Mouse (Mus musculus) left cerebral cortex, postnatal 10 days (tissue): ENCODE measurements around the gene Cib1. TPM values are rescaled to one million over a fixed set of nuclear protein-coding genes. Genes with fewer than 3 reads are reported as not detected.

ENCODE experiments used
- DNase-seq, 2 experiments: peaks; one replicate each; pipeline ENCODE4 v3.0.0; 2021 to 2022; ENCODE audit warnings: low spot score in 2 of 2, mixed read lengths in 1 of 2; ENCODE audit errors: extremely low spot score in 1 of 2
- intact Hi-C: fragments of 180-260 bp; cut with DNase I; formaldehyde crosslinking; loops from one replicate; pipeline ENCODE4 v1.15.1; 2025
- total RNA-seq, 2 experiments: library from RNA; stranded (reverse); gene quantifications; 2 replicates each; pipeline ENCODE4 v1.2.3; 2021

Cib1 gene
- 10 to 100 TPM; 19.4 to 21.2 TPM for total RNA-seq

DNA sequence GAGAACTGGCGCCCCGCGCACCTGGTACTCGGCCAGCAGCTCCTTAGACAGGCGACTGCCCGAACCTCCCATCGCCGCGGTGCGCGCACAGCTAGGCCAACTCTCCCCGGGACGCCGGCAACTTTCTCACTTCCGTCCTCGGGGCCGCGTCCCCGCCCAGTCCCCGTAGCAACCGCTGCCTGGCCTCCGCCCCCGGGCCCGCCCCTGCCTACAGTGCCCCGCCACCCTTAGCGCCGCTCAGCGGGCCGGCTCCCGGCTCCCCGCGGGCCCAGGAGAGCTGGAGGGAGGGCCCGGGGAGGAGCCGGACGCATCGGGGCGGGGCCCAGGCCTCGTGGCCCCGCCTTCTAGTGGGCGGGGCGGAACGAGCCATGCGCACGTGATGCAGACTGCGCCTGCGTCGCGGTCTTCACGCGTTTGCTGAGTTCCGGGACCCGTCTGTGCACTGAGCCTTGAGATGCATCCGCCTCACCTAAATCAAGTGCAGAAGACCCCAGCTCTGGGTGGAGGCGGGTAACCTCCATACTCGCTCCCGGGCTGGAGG is at the start of gene Cib1, which contains the start of gene Gdpgp1:
TSS of gene Cib1 (minus strand) at position 325 of the 541 bp plus-strand sequence.
TSS of gene Gdpgp1 (plus strand) at position 377 of the 541 bp plus-strand sequence.
- intact Hi-C loops, result no loop called here
- peak; percentile 92 to 96 for DNase-seq

DNA sequence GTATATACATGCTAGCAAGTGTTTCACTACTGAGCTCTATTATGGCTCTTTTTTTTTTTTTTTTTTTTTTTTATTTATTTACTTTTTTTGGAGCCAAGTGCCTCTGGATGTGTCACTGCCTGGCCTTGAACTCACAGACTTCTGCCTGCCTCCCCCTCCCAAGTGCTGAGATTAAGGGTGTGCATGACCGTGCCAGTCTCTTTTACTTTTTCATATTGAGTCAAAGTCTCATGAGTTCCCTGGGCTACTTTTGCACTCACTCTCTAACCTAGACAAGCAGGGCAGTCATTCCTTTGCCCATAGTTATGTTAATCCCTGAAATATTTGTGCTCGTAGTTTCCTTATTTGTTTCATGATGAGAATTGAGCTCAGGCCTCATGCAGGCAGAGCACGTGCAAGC is 49.0 kb upstream of the Cib1 start:
- DNase-seq, result no peak
- intact Hi-C loops, result no loop called here

DNA sequence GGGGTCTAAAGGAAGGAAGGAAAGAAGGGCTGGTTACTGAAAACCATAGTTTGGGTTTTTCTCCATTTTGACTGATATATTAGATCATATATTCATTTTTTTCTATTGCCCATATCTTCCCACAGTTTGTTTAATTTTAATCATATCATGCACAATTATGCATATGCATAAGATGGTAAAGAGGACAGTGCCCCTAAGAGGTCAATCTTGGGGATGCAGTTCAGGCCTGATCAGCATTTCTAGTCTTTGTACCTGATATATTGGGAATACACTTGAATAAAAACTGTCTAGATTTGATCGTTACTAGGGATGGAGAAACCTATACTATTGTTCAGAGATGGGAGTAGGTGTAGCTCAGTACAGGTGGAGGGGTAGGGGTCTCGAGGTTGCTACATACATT is 48.4 kb upstream of the Cib1 start:
- intact Hi-C loops, result no loop called here

DNA sequence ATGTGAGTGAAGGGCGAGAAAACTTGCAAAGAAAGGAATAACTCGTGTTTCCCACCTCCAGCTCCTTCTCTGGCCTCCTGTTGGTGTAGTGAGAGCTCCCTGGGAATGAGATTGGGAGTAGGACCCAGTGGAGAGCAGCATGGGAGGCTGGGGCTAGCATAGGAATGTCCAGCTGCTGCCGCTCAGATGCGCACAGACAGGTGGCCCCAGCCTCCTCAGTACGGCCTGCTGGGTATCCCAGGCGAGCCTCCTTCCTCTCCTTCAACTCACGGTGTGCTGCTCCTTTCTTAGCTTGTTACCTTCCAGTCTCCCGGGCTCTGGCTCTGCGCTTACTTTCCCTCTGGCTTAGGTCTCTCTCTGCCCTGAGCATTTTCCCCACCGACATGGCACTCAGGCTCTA is 47.4 kb upstream of the Cib1 start:
- intact Hi-C loops, result no loop called here
- no peak for DNase-seq

More for the DNA sequence above, 48.4 kb upstream of the Cib1 start:
- DNase-seq, result no peak

DNA sequence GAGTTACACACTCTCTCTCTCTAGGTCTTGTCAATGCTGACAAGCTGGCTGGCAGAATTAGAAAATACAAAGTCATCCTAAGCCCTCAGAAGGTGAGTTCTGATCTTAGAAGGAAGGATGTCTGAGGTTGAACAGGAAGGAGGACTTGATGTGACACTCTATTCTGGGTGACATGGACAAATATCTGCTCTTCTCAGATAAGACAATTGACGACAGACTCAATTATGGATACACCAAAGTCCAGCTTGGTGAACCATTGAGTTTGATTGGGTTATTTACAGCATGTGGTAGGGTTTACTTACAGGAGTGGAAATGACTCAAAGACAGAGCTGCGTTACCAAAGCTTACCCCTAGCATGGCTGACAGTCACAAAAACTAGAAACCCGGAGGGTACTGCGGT is 43.8 kb upstream of the Cib1 start:
- no peak for DNase-seq
- intact Hi-C loops, result no loop called here

DNA sequence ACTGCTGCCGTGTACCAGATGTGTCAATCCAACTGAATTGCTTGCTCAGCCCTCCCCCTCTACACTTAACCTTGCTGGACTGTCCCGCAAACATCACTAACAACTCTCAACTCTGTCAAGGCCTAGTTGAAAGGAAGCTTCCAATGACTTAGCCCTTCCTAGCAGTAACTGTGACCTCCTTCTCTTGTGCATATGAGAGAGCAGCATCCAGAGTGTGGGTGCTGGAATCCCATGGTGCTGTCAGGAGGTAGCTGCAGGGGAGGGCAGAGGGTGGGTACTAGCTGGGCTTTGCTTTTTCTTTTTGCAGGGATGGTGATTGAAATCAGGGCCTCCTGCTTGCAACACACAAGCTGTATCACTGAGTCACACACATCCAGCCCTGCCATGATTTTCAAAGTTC is 40.8 kb upstream of the Cib1 start:
- no peak for DNase-seq
- intact Hi-C loops, result no loop called here

DNA sequence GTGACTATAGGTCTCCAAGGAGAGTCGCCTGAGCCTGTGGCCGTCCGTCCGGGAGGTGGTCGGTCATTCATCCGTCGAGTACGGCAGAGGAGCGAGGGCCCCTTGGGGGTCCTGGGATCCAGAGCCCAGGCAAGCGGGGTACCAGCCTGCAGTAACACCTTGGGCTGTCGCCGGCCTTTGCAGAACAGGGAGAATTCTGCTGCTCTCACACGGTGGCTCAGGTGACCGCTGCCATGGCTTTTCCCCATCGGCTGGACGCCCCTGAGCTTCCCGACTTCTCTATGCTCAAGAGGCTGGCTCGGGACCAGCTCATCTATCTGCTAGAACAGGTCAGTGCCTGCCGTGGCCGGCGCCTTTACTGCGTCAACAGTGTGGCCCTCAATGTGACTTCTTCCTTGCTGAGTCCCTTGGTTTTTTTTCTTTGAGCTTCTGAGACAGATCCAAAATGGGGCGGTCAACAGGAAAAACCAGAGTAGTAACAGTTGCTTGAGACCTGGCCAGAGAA is 37.2 kb upstream of the Cib1 start:
- DNase-seq, result peak in 1 of 2 experiments; percentile 56

DNA sequence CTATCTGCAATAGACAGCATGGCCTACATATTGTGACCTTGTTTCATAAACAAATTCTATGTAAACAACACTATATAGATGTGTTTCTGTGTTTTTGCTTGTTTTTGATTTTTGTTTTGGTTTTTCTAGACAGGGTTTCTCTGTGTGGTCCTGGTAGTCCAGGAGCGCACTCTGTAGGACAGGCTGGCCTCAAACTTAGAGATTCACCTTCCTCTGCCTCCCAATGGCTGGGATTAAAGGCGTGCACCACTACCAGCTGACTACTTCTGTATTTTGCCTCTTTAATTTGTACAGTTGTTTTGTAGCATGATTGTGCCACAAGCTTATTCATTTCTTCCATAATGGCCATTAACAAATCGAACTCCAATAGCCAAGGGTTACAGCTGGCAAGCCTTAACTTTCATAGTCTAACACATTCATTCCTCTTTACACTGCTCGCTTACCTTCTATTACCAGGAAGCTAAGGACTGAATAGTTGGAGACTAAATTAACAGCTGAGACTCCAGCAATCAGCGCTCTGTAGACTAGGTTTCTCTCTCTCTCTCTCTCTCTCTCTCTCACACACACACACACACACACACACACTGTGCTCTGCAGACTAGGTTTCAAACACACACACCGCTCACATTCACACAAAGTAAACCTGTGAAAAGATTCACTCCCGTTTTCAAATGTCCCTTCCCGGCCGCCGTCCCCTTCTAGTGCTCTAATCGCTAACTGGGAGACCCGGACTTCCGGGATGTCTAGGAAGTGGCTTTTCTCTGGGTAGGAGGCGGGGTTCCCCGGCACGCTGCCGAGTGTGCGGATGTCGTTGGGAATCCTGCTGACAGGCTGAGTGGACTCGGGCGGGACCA is 36.5 kb upstream of the Cib1 start, which contains the start of gene Vps33b:
TSS of gene Vps33b (plus strand) at position 753 of the 854 bp plus-strand sequence.
- intact Hi-C loops, result no loop called here
- peak; percentile 95 to 98 for DNase-seq

More for the DNA sequence above, 37.2 kb upstream of the Cib1 start:
- intact Hi-C loops, result no loop called here

DNA sequence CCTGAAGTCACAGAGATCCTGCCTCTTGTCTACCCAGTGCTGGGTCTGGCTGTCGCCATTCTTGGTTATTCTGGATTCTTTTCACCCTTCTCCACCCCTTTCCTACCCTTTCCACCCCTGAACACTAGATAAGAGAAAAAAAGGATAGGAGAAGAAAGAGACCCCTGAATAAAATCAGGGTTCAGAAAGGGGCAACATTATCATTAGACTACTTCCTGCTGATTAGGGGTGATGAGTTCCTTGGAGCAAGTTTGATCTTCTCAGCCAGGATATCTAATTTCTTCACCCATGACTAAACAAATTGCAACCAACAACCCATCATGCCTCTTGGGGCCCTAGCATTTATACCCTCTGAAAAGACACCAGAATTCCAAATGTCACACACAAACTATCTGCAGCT is 35.2 kb upstream of the Cib1 start:
- no peak for DNase-seq
- intact Hi-C loops, result no loop called here

DNA sequence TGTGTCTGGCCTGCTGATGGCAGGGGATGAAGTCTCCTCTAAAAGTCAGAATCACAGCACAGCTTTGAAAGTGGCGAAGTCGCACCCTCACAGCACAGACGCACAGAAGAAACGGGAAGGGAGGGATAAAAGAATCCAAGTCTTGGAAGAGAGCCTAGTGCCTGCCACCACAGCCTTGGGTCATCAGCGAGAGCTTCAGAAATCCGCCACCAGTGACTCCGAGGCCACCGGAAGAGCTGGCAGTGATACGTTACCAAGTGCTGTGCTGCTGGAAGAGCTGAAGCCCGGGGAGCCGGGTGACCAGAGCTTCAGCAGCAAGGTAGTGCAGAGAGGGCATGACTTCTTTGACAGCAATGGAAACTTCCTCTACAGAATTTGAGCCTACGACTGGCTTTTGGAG is 32.0 kb upstream of the Cib1 start:
- intact Hi-C loops, result no loop called here
- DNase-seq, result no peak

DNA sequence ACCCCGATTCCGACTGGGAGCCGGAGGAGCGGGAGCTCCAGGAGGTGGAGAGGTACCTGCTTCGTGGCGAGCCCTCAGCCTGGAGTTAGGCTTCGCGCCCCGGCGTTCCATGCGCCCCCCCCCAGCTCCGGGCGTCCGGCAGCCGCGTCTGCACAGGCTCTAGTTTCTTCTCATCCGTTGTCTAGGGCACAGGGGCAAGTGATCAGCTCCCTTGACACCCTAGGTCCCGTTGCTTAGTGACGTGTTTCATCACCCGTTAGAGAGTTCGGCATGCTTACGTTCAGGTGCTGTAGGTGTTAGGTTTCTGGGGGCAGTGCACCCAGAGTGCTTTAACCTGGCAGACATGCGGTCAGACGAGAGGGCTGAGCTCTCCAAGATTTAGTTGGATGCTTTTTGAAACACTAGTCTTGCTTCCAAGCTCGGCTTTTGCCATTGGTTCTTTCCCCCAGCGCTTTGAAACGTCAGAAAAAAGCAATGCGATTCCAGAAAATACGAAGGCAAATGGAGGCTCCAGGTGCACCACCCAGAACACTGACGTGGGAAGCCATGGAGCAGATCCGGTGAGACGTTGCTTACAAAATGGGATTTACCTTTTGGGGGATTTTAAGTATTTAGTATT is 28.9 kb upstream of the Cib1 start:
- DNase-seq, result peak in 1 of 2 experiments; percentile 20

DNA sequence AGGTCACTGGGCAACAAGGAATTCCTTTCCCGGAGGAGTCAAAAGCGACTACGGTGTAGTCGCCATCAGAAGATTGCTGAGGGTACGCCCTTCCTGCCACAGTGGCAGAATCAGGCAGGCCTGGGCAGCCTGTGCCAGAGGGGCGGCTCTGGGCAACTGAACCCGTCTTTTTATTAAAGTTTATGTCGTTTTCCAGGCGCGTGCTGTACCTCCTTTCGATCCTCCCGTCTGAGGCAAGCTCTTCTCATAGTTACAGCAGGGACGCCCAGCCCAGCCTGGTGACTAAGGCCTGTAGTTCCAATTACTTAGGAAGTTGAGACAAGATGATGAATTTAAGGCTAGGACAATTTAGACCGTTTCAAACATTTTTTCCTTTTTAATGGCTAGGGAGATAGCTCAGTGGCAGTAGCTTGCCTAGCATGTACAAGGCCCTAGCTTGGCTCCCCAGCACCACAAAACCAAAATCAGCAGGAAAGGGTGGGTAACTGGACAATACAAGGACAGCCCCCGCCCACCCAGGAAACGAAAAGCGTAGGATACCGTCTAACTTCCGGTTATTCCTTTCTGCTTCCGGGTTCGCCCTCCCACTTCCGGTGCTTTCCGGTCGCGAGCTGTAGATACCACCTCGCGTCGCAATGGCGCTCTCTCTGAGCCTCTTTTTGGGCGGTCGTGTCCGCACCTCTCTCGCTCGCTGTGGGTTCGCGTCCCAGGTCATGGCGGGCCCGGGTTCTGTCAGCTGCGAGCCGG is 28.2 kb upstream of the Cib1 start, which contains the start of gene Ngrn:
TSS of gene Ngrn (plus strand) at position 591 of the 747 bp plus-strand sequence.
- DNase-seq, result peak; percentile 84 to 92
- intact Hi-C loops, result no loop called here

More for the DNA sequence above, 28.9 kb upstream of the Cib1 start:
- intact Hi-C loops, result no loop called here

DNA sequence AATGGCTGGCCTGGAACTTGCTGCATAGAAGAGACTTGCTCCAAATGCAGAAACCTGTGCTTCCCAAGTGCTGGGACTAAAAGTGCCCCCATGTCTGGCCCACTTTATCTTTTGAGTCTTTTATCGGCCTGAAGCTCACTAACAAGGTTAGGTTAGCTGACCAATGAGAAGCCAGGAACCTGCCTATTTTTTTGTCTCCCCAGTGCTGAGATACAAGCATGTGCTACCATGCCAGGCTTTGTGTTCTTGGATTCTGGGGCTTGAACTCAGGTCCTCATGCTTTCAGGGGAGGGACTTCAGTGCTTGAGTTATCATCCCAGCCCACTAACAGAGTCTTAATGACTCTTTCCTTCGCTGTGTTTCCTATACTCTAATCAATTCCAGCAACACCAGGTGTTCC is 25.1 kb upstream of the Cib1 start:
- intact Hi-C loops, result no loop called here
- DNase-seq, result no peak

DNA sequence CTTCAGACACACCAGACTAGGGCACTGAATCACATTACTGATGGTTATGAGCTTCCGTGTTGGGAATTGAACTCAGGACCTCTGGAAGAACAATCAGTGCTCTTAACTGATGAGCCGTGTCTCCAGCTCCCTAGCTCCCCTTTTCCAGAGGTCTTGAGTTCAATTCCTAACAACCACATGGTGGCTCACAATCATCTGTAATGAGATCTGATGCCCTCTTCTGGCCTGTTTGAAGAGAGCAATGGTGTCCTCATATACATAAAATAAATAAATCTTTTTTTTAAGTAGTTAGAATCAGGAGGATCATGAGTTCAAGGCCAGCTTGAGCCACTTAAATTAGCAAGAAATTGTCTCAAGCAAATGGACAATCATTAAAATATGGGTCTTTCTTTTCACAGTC is 23.4 kb upstream of the Cib1 start:
- DNase-seq, result no peak
- intact Hi-C loops, result no loop called here

DNA sequence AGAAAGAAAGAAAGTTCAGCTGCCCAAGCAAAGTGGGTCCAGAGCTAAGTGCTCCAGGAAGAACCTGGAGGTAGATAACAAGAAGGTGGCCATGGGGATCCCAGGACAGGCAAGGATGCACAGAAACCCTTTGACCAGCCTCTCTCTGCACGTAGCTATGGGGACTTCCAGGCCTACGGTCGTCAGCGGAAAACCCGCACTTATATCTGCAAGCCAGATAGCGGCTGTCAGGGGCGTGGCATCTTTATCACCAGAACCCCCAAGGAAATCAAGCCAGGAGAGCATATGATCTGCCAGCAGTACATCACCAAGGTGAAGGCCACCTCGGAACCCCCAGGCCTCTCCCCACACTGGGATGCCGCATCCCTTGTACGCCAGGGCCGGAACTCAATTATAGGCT is 20.3 kb upstream of the Cib1 start:
- intact Hi-C loops, result no loop called here
- DNase-seq, result no peak

DNA sequence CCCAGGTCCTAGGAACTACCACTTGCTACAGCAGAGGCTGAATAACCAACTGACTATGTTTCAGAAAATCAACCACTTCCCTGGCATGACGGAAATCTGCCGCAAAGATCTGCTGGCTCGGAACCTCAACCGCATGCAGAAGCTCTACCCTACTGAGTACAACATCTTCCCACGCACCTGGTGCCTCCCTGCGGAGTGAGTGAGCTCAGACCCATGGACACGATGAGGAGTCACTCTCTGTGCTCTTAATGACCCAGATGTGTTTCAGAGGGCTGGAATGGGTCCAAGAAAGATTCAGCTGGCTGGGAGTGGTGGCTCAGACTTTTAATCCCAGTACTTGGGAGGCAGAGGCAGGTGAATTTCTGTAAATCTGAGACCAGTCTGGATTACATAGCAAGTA is 19.8 kb upstream of the Cib1 start:
- DNase-seq, result no peak
- intact Hi-C loops, result no loop called here

DNA sequence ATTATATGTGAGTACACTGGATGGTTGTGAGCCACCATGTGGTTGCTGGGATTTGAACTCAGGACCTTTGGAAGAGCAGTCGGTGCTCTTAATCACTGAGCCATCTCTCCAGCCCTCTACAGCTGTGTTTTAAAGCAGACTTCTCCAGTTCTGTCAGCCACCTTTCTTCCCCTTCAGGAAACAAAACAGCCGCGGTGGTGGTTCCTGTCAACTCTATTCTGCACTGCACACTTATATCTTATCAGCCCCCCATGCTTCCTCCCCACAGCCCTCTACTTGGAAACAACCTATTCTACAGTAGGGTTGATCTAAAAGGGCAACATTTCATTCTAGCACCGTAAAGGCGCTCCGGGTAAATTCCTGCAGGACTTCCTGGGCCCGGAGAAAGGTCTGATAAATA is 14.2 kb upstream of the Cib1 start:
- DNase-seq, result no peak
- intact Hi-C loops, result no loop called here

DNA sequence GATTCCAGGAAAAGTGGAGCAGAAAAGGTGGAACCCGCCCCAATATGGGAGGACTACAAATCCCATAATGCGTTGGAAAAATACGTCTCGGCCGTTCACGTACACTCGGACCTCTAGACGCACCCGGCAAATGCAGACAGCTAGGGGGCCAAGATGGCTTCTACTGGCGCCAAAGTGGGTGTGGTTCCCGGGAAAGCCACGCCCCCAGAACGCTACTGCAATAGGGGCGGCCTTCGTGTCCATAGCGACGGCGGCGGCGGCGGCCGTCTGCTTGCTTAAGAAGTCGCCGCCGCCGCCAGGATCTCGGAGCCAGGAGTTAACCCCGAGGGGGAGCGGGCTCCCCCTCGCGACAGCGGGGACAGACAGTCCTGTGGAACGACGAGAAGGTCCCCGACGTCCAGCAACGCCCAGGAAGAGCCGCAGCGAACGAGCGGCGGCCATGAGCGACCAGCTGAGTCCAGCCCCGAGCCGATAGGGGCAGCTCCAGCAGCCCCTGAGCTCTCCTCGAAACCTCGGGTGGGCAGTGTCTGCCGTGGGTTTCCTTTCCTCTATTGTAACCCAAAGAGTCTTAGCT is 13.6 kb upstream of the Cib1 start, which contains the start of gene Ttll13:
TSS of gene Ttll13 (plus strand) at position 229 of the 574 bp plus-strand sequence.
- peak; percentile 96 to 99 for DNase-seq
- intact Hi-C loops, result no loop called here

DNA sequence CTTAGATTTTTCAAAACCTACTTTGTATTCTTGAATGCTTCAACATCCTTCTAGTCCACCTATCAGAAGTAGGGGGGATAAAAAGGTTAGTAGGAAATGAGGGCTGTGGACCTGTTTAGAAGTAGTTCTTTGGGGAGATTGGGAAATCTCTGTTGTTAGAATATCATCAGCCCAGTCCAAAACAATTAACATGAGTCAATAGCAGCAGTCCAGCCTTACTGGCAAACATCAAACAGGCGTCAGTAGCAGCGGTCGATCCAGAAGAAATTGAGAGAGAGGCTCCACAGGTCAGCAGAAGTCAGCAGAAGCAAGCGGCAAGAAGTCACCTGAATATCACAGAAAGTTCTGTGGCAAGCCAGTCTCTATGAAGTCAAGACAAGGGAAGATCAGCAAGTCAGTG is 12.2 kb upstream of the Cib1 start:
- DNase-seq, result no peak
- intact Hi-C loops, result no loop called here
